Mouse (Mus musculus) midbrain, embryonic 11.5 days (tissue): Measurements from ENCODE around the gene Prickle1. TPM values are rescaled to one million over a fixed set of nuclear protein-coding genes. Genes with fewer than 3 reads are reported as not detected.

Source experiments
- ATAC-seq: fragments of 200-750 bp; cut with Nextera tagmentation; 2 replicates; pipeline ENCODE4 v1.8.0; 2017; ENCODE audit warnings: moderate TSS enrichment, moderate library complexity; ENCODE audit not compliant: low FRiP score
- DNase-seq: peaks from one replicate; pipeline ENCODE4 v3.0.0; 2015; ENCODE audit warnings: low spot score; ENCODE audit errors: missing footprints
- H3K27ac ChIP-seq: fragments of 300-500 bp; sonication (generic); 2 replicates; pipeline ENCODE4 v1.5.1; 2014; ENCODE audit warnings: low read depth, low read length
- H3K27me3 ChIP-seq: fragments of 300-500 bp; sonication (generic); 2 replicates; pipeline ENCODE4 v1.6.1; 2014; ENCODE audit warnings: mild to moderate bottlenecking, low read length, moderate library complexity, mixed read lengths; ENCODE audit not compliant: control insufficient read depth, insufficient read depth
- H3K36me3 ChIP-seq: fragments of 300-500 bp; sonication (generic); 2 replicates; pipeline ENCODE4 v1.6.1; 2014; ENCODE audit warnings: mild to moderate bottlenecking, low read length, moderate library complexity, mixed read lengths; ENCODE audit not compliant: control insufficient read depth, insufficient read depth
- H3K4me1 ChIP-seq: fragments of 300-500 bp; sonication (generic); 2 replicates; pipeline ENCODE4 v1.6.1; 2014; ENCODE audit warnings: low read length; ENCODE audit not compliant: control insufficient read depth, insufficient read depth
- H3K4me2 ChIP-seq: fragments of 300-500 bp; sonication (generic); 2 replicates; pipeline ENCODE4 v1.6.1; 2014; ENCODE audit warnings: mild to moderate bottlenecking, moderate library complexity
- H3K4me3 ChIP-seq: fragments of 300-500 bp; sonication (generic); 2 replicates; pipeline ENCODE4 v1.5.1; 2014; ENCODE audit warnings: low read depth, low read length
- H3K9ac ChIP-seq: fragments of 300-500 bp; sonication (generic); 2 replicates; pipeline ENCODE4 v1.6.1; 2014; ENCODE audit warnings: low read length
- H3K9me3 ChIP-seq: fragments of 300-500 bp; sonication (generic); 2 replicates; pipeline ENCODE4 v1.6.1; 2016; ENCODE audit warnings: low read length; ENCODE audit not compliant: control insufficient read depth
- WGBS: fragments of 180-500 bp; shearing (Covaris S2); extraction: QIAGEN DNeasy Blood & Tissue Kit; methylation state at CpG from one replicate; pipeline ENCODE4 v1.1.7; 2014; 5-methylcytosine and 5-hydroxymethylcytosine counted together
- polyA plus RNA-seq: library from polyadenylated mRNA; unstranded; fragments of >200 nt; fragmentation: Nextera tagmentation; extraction: Ambion mirVana; gene quantifications from 2 replicates; pipeline ENCODE4 v1.2.1, GENCODE M21; 2014

The Prickle1 gene
- polyA plus RNA-seq, 1 experiment from 2014 or later, result 16.8 TPM

DNA sequence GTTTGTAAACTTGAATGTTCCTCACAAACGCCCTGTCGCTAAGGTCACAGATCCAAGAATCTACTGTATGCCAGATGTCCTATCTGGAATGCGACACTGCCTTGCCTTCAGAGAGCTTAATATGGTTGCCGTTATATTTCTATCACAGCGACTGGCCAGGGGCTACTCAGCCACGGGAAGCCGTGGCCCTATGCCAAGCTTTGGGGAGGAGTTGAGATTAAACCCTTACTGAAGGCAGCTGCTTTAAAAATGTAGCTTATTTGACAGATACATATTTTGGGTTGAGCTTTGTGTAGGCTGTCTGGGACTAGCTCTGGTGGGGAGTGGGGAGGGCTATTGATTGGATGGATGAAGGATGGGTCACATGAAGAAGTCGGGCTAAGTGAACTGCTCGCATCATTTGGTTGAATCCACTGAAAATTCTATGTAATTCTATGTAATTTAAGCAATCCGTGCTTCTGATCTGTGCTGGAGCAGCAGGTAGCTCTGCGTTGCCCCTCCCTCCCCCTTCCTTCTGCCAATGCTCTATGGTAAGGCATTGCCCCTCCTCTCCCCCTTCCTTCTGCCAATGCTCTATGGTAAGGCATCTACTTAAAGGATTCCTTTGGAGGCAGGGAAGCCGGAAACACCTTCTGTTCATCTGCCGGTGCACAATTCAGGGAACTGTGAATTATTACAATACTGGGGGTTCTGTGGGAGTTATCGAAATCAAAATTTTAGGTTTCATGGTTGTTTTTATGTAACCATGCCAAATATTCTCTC lies 28.0 kb downstream of the Prickle1 start:
- Histone ChIP-seq H3K27ac (no peak overlapping the region), H3K4me3 (no peak overlapping the region), H3K36me3 (no peaks in the 10 kb centered on the region), H3K4me1 (no peaks in the 10 kb centered on the region), H3K9ac (no peak overlapping the region), H3K4me2 (no peak overlapping the region), H3K9me3 (no peaks in the 10 kb centered on the region), H3K27me3 (no peaks in the 10 kb centered on the region)
- ATAC-seq (no peak), DNase-seq (no peak)
- WGBS, result 88% methylated on average over 14 of the region's 14 CpGs

DNA sequence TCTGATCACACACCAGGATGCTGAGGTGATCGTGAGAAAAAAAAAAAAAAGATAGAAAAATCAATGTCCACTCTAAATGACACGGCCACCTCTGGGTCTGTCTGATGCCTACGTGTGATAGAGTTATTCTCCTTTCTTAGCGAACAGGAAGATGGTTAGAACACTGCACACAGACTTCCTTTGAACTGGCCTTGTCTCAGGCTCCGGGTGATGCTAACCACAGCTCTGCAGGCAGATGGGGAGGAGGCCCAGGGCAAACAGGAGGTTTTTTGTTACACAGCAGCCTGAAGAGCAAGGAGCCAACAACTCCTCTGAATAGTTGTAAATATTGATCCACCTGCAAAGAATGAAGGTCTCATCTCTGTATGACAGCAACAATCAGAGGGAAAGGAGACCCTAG lies 32.2 kb downstream of the Prickle1 start:
- WGBS, result 77% methylated on average over 5 of the region's 5 CpGs
- Histone ChIP-seq H3K36me3 (no peaks in the 10 kb centered on the region), H3K27ac (no peak overlapping the region), H3K9ac (no peak overlapping the region), H3K4me2 (no peak overlapping the region), H3K9me3 (no peaks in the 10 kb centered on the region), H3K27me3 (no peaks in the 10 kb centered on the region), H3K4me1 (no peaks in the 10 kb centered on the region), H3K4me3 (no peak overlapping the region)
- DNase-seq (no peak), ATAC-seq (no peak)

DNA sequence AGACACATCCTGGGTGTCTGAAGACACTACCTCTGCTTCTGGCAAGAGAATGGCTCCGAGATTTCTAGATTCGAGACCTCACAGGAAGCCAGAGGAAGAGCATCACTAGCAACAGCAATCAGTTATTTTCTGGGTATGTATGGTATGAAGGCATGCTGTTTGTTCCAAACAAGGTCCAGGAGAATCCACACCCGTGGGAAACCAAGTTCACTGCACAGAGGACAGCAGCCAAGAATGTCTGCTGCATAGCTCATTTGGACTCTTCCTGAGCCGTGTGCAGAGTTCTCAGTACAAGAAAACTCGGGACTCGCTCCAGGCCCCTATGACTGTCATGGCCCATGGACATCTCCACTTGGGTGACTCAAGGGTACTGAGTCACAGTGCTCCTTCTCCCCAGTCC lies 34.2 kb downstream of the Prickle1 start:
- 87% methylated on average over 6 of the region's 6 CpGs for WGBS
- DNase-seq (no peak), ATAC-seq (no peak)
- Histone ChIP-seq H3K27ac (no peak overlapping the region), H3K4me1 (no peaks in the 10 kb centered on the region), H3K4me3 (no peak overlapping the region), H3K36me3 (no peaks in the 10 kb centered on the region), H3K4me2 (no peak overlapping the region), H3K27me3 (no peaks in the 10 kb centered on the region), H3K9ac (no peak overlapping the region), H3K9me3 (no peaks in the 10 kb centered on the region)

DNA sequence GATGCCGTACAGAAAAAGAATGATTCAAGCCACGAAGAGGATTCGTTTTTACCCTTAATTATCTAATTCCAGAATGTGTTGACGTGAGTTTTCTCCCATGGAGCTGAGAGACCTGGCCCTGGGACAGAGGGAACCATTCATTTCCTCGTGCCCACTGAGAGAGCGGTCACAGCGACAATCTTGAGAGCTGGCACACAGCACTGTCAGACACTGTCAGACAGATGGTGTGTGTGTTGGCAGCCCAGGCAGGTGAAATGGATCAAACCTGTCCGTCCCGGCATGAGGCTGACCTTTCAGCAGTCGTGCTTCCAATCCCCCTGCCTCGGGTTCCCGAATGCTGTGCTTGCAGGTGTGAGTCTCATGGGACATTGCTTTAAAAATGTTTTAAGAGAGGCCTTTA lies 37.3 kb downstream of the Prickle1 start:
- Histone ChIP-seq H3K36me3 (no peaks in the 10 kb centered on the region), H3K4me3 (no peak overlapping the region), H3K27me3 (no peaks in the 10 kb centered on the region), H3K4me2 (no peak overlapping the region), H3K4me1 (no peaks in the 10 kb centered on the region), H3K9me3 (no peaks in the 10 kb centered on the region), H3K27ac (no peak overlapping the region), H3K9ac (no peak overlapping the region)
- WGBS, result 94% methylated on average over 12 of the region's 12 CpGs
- ATAC-seq, result no peak
- DNase-seq, result no peak

DNA sequence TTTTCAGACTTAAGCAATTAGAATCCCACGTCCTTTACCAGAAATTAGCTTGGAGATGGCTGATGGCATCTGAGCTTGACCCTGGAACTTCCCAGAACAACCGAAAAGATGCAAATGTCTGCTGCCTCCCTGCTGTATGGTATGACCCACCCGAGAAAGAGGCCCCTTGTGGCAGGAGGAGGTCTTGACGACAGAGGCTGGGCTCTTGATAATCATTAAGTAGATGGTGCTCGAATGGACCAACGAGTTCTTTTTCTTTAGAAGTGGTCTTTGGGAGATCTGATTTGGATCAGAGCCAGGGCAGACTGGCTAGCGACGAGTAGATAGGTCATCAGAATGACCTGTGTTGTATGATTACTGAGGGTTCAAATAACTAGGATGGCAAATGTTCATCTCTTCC lies 40.0 kb downstream of the Prickle1 start:
- WGBS, result 74% methylated on average over 8 of the region's 8 CpGs
- H3K9ac ChIP-seq, result no peak overlapping the region
- H3K36me3 ChIP-seq, result no peaks in the 10 kb centered on the region
- H3K4me2 ChIP-seq, result no peak overlapping the region
- H3K27ac ChIP-seq, result no peak overlapping the region
- no peaks in the 10 kb centered on the region for H3K9me3 ChIP-seq
- no peak overlapping the region for H3K4me3 ChIP-seq
- DNase-seq (no peak), ATAC-seq (no peak)
- H3K27me3 ChIP-seq, result no peaks in the 10 kb centered on the region
- peaks cover 7% of the 10 kb centered on the region for H3K4me1 ChIP-seq

DNA sequence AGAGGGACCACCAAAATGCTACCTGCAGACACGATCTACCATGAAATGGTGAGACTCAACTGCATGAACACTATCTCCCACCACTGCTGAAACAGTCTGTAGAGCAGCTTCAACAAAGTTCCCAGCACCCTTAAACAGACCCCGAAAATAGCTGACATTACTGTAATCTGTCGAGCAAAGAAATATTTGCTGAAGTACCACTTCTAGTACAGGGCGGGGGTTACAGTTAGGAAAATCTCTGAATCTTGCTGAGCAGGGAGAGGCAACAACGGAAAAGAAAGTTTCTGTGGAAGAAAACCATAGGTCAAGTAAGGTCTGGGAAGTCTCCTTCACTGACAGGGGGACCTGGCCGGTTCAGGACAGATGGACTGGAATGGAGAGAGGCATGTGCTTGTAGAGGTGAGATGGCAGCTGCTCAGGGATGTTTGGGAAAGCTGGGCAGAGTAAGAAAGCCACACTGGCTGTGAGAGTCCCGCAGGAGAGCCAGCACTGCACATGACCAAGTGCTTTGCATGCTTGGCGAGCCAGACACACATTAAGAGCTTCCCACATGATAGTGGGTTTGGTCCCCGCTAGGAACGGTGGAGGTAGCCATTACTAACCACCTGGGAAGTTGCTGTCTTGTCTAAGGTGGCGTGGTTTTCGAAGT lies 41.4 kb downstream of the Prickle1 start:
- 88% methylated on average over 12 of the region's 12 CpGs for WGBS
- H3K9me3 ChIP-seq, result no peaks in the 10 kb centered on the region
- H3K4me3 ChIP-seq, result no peak overlapping the region
- ATAC-seq, result no peak
- H3K27ac ChIP-seq, result no peak overlapping the region
- no peak overlapping the region for H3K9ac ChIP-seq
- no peaks in the 10 kb centered on the region for H3K27me3 ChIP-seq
- H3K36me3 ChIP-seq, result no peaks in the 10 kb centered on the region
- no peak overlapping the region for H3K4me2 ChIP-seq
- DNase-seq, result no peak
- H3K4me1 ChIP-seq, result peaks cover 7% of the 10 kb centered on the region

DNA sequence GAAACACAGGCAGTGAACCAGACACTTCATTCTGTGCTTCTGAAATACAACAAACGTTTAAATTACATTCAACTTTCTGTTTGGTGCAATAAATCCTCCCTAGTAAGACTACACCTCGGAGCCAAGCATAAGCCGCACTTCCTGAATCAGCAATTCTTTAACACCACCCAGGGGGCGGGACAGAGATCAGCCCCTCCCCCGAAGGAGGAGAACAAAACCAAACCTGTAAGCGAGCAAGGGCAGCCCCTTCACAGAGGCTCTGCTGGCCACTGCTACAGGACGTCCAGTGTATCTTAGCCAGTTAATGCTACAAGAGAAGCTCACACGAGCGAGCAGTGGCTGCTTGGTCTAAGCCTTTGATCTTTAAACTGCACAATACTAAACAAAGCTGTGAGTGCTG lies 43.5 kb downstream of the Prickle1 start:
- no peak overlapping the region for H3K9ac ChIP-seq
- H3K4me3 ChIP-seq, result no peak overlapping the region
- H3K27me3 ChIP-seq, result no peaks in the 10 kb centered on the region
- no peaks in the 10 kb centered on the region for H3K9me3 ChIP-seq
- no peaks in the 10 kb centered on the region for H3K36me3 ChIP-seq
- ATAC-seq, result peak; percentile 84
- 1% methylated on average over 9 of the region's 9 CpGs for WGBS
- peak; percentile 93 for DNase-seq
- peak overlapping the region; percentile 27; the same call in 1 of the 2 replicates for H3K4me2 ChIP-seq
- no peak overlapping the region for H3K27ac ChIP-seq
- H3K4me1 ChIP-seq, result peaks cover 7% of the 10 kb centered on the region

DNA sequence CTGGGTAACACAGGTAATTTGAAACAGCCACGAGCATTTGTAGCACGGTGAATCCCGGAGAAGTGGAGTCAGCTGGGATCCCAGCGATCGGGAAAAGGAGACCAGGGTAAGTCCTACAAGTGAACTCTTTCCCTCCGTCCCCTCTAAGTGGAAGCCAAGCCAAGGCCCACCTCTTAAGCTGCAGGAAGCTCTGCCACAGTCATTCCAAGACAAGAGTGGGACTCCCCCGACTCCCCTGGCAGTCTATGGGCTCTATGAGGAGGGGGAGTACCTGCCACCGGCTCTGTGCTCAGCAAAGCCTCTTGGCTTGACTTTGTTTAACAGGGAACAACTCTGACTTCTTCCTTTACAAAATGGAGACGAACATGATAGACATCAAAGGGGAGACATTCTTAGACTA lies 47.4 kb downstream of the Prickle1 start:
- Histone ChIP-seq H3K9ac (no peak overlapping the region), H3K4me3 (no peak overlapping the region), H3K9me3 (no peaks in the 10 kb centered on the region), H3K27me3 (no peaks in the 10 kb centered on the region), H3K27ac (no peak overlapping the region), H3K4me2 (no peak overlapping the region), H3K36me3 (no peaks in the 10 kb centered on the region), H3K4me1 (peaks cover 7% of the 10 kb centered on the region)
- no peak for DNase-seq
- ATAC-seq, result no peak
- WGBS, result 81% methylated on average over 9 of the region's 9 CpGs

DNA sequence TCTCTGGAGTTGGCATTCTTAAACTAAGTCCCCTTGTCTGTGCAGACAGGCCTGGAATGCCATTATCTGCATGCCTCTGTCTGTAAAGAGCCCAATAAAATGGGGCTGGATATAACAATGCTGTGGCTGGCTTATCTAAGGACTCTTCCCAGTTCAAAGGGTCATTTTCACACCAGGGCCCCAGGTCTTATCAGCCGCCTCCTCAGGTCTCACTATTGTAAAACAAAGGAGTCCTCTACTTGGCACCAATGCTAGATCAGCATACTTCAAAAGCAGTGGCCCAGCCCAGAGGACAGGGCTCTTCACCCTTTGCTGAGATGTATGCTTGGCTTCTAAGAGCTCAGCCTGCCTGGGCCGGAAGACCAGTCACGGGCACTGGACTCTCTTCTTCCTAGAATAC lies 56.3 kb downstream of the Prickle1 start:
- no peak for ATAC-seq
- no peaks in the 10 kb centered on the region for H3K27me3 ChIP-seq
- no peaks in the 10 kb centered on the region for H3K4me1 ChIP-seq
- no peaks in the 10 kb centered on the region for H3K9me3 ChIP-seq
- no peak overlapping the region for H3K27ac ChIP-seq
- no peaks in the 10 kb centered on the region for H3K36me3 ChIP-seq
- no peak overlapping the region for H3K4me2 ChIP-seq
- H3K4me3 ChIP-seq, result no peak overlapping the region
- no peak overlapping the region for H3K9ac ChIP-seq
- 70% methylated on average over 3 of the region's 3 CpGs for WGBS
- DNase-seq, result no peak
